Mouse (Mus musculus): ENCODE measurements at regions not wholly inside any gene's neighbourhood (a gene's known extent, or its start where the extent isn't known, plus 50 kb on each side); places are given as distances from the start of the nearest gene placed in this dataset.
A peak's percentile ranks its signal among the peaks of the same experiment; 100 is the strongest.

DNA sequence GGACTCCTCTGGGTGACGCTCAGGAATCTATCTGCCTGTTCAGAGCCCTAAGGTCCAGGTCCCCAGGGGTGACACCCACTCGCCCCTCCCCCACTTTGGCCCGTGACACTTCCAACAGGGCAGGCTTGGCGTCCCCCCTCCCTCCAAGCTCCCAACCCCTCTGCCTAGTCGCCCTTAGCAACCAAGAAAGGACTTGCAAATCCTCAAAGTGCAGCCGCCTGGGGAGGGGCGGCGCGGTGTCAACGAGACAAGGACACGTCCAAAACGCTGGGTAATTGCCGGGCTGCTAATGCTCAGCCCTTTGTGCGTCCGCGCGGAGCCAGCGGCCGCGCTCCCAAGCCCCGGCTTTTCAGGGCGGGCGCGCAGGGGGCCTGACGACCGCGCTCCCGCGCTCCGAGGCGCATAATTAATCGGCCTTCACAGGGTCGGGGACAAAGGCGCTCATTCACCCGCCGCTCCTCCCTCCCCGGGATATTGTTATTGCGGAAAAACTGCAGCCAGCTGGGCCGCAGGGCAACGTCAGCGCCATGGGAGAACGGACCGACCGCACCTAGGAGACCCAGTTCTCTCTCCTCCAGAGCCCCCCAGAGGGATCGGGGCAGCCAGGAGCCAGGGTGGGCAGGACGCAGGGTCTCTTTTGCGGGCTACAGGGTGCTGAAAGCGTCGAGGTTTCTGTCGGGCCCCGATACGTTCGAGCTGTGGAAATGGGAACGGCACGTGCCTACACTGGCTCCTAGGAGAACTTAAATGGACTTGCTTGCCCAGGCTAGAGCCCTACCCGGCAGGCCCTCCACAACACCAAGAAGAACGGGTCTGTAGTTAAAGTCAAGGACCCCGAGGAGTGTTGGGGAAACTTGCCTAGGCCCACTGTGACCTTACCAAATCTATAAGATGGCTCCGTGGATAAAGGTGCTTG is 91.1 kb downstream of the Zfp36l2 start:
- H3K27me3 ChIP-seq, result no peaks in the 10 kb centered on the region
- TF ChIP-seq CTCF (IDR thresholded peaks at IDR 0.05), result no peak
- in situ Hi-C loops (cut with MboI; ENCODE audit: low pct_unique_long_range_greater_than_20kb), result no loop called here
- CTCF ChIA-PET, result no interaction called here
- POLR2A ChIA-PET, result no interaction called here
- ATAC-seq (no peak), DNase-seq (ENCODE audit: low read depth, low spot score) (no peak)

DNA sequence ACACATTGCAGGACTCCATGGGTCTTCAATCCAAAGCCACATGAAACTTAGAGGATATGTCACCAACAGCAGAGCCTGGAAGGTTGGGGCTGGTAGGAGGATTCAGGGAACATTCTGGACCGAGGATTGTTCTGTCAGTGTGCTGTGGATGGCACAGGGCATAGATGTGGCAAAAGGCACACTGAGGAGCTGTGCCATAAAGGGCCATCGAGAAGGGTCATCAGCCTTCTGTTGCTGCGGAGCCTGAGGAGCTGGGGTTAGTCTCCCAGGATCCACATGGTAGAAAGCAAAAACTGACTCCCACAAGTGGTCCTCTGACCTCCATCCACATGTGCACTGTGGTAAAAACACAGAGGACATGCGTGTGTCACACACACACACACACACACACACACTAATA is 91.9 kb downstream of the Zfp36l2 start:
- DNase-seq (ENCODE audit: low read depth, low spot score), result no peak
- ChIA-PET CTCF (no interaction called here), POLR2A (no interaction called here)
- H3K27me3 ChIP-seq, result no peaks in the 10 kb centered on the region
- ATAC-seq, result no peak
- TF ChIP-seq CTCF (IDR thresholded peaks at IDR 0.05), result no peak
- in situ Hi-C loops (cut with MboI; ENCODE audit: low pct_unique_long_range_greater_than_20kb), result no loop called here

DNA sequence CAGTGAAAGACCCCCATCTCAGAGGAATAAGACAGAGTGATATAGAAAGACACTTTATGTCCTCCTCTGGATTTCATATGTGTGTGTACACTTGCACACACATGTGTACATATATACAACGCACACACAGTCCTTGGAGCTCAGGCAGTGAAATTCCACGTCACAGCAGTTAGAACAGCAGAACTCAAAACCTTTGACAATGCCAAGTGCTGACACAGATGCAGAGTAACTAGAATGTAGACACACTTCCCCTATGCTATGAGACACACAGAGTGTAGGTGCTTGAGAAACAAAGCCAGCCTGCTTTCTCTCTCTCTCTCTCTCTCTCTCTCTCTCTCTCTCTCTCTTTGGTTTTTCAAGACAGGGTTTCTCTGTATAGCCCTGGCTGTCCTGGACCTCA is 92.7 kb downstream of the Zfp36l2 start:
- ChIA-PET CTCF (no interaction called here), POLR2A (no interaction called here)
- no peak for TF ChIP-seq CTCF (IDR thresholded peaks at IDR 0.05)
- ATAC-seq (no peak), DNase-seq (ENCODE audit: low read depth, low spot score) (no peak)
- no peaks in the 10 kb centered on the region for H3K27me3 ChIP-seq
- in situ Hi-C loops (cut with MboI; ENCODE audit: low pct_unique_long_range_greater_than_20kb), result no loop called here

DNA sequence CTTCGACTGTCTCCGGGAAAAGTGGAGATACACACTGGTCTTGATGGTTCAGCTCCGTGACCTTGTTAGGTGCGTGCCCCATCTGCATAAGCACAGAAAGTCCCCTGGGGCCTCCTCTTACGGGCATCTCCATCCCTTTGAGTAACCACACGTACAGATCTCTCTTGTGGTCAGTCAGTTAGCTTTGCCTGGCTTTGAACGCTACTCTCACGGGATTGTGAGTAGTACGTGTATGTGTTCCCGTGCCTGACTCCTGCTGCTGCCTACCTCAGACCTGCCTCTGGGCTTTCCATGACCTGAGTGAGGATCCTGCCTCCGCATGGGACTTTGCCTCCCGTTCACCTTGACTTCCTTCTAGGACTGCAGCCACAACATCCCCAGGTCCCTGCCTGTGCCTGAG is 101.4 kb downstream of the Zfp36l2 start:
- DNase-seq (ENCODE audit: low read depth, low spot score) (no peak), ATAC-seq (no peak)
- CTCF ChIA-PET, result interaction anchor here (1.4 kb wide), 1 partner anchor 16 kb away, joined by 3 read pairs; no protein-coding TSS in a partner anchor
- POLR2A ChIA-PET, result interaction anchor here (0.7 to 1.3 kb wide), 4 partner anchors 11 to 96 kb away, joined by 3 to 7 read pairs (median 4); no protein-coding TSS in a partner anchor
- in situ Hi-C loops (cut with MboI; ENCODE audit: low pct_unique_long_range_greater_than_20kb), result no loop called here
- H3K27me3 ChIP-seq, result no peaks in the 10 kb centered on the region
- no peak for TF ChIP-seq CTCF (IDR thresholded peaks at IDR 0.05)

DNA sequence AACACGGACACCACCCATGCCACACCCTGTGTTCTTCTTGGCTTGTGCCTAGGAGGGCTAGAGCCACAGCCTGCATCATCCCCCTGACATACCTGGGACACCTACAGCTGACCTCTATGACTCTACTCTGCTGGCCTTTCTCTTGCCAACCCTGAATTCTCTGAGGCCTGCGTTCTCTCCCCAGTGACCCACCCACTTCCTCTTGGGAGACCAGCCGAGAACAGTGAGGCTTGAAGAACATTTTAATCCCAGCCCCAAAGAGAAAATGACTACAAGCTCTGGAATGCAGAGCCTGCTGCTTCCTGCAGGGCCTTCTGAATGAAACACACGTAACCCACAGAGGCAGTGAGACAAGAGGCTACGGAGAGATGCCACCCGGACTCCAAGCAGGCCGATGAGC is 102.0 kb downstream of the Zfp36l2 start:
- TF ChIP-seq CTCF (IDR thresholded peaks at IDR 0.05), result no peak
- POLR2A ChIA-PET, result interaction anchor here (0.6 to 1.3 kb wide), 5 partner anchors 10 to 97 kb away, joined by 3 to 7 read pairs (median 4); no protein-coding TSS in a partner anchor
- ATAC-seq, result peak; percentile 94
- CTCF ChIA-PET, result interaction anchor here (1.4 kb wide), 1 partner anchor 15 kb away, joined by 3 read pairs; no protein-coding TSS in a partner anchor
- no peaks in the 10 kb centered on the region for H3K27me3 ChIP-seq
- in situ Hi-C loops (cut with MboI; ENCODE audit: low pct_unique_long_range_greater_than_20kb), result no loop called here
- DNase-seq (ENCODE audit: low read depth, low spot score), result peak; percentile 83

DNA sequence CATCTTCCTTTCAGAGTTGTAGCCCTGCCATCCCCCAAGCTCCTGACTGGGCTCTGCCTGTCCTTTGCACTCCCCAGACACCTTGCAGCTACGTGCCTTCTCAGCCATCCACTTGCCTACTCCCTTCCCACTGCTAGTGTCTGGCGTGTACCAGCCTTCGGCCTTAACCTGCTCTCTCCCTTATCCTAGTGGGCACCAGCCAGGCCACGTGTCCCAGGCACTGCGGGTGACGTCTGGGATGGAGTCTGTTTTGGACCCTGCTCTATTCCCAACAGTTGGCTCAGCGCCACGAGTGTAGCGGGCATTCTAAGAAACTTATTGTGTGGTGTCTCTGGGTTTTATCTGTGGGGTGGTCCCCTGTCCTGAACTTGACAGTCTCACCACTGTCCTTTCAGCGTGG is 102.5 kb downstream of the Zfp36l2 start:
- TF ChIP-seq CTCF (IDR thresholded peaks at IDR 0.05), result no peak
- in situ Hi-C loops (cut with MboI; ENCODE audit: low pct_unique_long_range_greater_than_20kb), result no loop called here
- ATAC-seq, result no peak
- no peaks in the 10 kb centered on the region for H3K27me3 ChIP-seq
- ChIA-PET CTCF (interaction anchor here (1.0 to 1.7 kb wide), 2 partner anchors 10 to 29 kb away, joined by 5 to 6 read pairs; no protein-coding TSS in a partner anchor), POLR2A (no interaction called here)
- no peak for DNase-seq (ENCODE audit: low read depth, low spot score)

DNA sequence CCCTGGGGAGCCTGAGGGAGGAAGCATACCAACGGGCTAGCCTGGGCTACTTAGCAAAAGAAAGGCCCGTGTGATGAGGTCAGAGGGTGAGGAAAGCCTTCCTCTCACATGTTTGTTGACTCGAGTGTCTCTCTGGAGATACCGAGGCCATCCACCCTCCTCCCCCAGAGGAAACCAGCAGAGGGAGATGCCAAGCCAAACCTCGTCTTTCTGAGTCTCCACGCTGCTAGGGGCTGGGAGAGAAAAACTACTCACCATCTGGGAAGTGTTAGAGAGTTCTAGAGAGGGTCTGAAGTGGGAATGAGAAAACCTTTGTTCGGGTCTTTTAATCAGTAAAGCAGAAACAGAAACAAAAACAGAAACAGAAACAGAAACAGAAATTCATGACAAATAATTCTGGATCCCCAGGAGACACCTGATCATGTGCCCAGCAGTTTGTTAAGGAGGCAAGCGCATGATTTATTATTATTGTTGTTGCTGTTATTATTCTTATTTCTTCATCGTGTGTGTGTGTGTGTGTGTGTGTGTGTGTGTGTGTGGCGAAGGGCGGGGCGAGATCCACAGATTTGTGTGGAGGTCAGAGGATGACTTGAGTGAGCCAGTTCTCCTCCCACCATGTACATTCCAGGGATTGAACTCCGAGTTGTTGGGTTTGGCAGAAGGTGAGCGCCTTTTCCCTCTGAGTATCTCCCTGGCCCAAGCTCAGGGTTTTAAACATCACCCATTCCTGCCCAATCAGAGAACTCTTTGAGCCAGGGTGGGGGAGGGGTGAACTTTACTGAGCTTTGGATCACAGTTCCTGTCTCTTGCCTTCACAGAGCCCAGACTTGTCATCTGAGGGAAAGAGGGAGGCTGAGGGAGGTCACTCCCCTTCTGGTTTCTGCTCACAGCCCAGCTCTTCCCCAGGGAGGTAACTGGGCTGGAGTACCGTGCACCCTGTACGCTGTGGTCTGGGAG is 104.2 kb downstream of the Zfp36l2 start:
- in situ Hi-C loops (cut with MboI; ENCODE audit: low pct_unique_long_range_greater_than_20kb), result no loop called here
- no peak for ATAC-seq
- CTCF ChIA-PET, result interaction anchor here (1.0 to 1.7 kb wide), 4 partner anchors 8 to 22 kb away, joined by 3 to 5 read pairs (median 4); no protein-coding TSS in a partner anchor

DNA sequence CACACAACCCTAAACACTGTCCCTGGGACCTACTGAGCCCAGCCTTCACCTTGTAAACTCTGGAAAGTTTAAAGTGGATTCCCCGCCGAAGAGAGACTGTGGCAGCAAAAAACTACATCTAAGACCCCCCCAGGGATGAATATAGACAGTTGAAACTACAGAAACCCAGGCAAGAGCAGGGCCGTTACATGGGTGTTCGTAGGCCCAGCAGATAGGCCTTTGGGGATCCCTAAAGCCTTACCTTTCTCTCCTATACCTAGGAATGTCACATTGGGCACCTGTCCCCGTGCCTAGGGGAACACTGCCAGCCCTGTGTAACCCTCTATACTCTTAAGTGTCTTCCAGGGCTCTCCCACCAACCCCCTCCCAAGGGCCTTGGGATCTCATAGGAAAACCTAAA is 105.2 kb downstream of the Zfp36l2 start:
- DNase-seq (ENCODE audit: low read depth, low spot score), result no peak
- in situ Hi-C loops (cut with MboI; ENCODE audit: low pct_unique_long_range_greater_than_20kb), result no loop called here
- H3K27me3 ChIP-seq, result no peaks in the 10 kb centered on the region
- ChIA-PET POLR2A (no interaction called here), CTCF (no interaction called here)
- ATAC-seq, result no peak
- TF ChIP-seq CTCF (IDR thresholded peaks at IDR 0.05), result no peak

More for the DNA sequence above, 104.2 kb downstream of the Zfp36l2 start:
- H3K27me3 ChIP-seq, result no peaks in the 10 kb centered on the region
- POLR2A ChIA-PET, result interaction anchor here (1.5 kb wide), 1 partner anchor 8 kb away, joined by 5 read pairs; no protein-coding TSS in a partner anchor
- TF ChIP-seq CTCF (IDR thresholded peaks at IDR 0.05), result no peak
- no peak for DNase-seq (ENCODE audit: low read depth, low spot score)

DNA sequence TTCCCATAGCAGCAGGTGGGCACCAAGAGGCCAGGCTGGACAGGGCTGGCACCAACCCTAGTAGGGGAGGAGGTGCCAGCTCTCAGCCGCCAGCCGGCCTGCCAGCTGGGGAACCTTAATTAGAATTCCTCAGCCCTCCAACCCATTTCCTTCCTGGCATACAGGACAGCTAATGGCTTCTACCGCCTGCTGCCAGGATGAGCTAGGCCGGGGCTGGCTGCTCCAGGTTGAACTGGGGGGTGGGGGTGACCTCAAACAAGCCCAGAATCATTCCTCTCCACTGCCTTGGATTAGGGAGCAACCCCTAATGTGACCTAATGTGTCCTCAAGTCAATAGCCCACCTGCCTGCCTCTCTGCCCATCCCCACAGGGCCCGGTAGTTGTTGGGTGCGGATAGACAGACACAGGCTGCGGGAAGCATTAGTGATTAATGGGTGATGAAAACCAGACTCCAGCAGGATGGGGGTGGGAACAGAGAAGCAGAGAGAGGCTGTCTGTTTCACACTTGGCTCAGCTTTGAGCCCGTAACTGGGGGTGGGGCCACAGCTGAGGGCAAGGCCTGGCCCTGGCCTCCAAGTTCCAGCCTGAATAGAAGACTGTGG is 105.9 kb downstream of the Zfp36l2 start:
- no peak for TF ChIP-seq CTCF (IDR thresholded peaks at IDR 0.05)
- ChIA-PET CTCF (no interaction called here), POLR2A (interaction anchor here (0.6 to 1.4 kb wide), 3 partner anchors 8 to 104 kb away, joined by 3 to 4 read pairs (median 4); no protein-coding TSS in a partner anchor)
- in situ Hi-C loops (cut with MboI; ENCODE audit: low pct_unique_long_range_greater_than_20kb), result no loop called here
- no peaks in the 10 kb centered on the region for H3K27me3 ChIP-seq
- DNase-seq (ENCODE audit: low read depth, low spot score) (no peak), ATAC-seq (no peak)
